ENCODE assay signal across 12 mouse cellular contexts in the genomic region with DNA sequence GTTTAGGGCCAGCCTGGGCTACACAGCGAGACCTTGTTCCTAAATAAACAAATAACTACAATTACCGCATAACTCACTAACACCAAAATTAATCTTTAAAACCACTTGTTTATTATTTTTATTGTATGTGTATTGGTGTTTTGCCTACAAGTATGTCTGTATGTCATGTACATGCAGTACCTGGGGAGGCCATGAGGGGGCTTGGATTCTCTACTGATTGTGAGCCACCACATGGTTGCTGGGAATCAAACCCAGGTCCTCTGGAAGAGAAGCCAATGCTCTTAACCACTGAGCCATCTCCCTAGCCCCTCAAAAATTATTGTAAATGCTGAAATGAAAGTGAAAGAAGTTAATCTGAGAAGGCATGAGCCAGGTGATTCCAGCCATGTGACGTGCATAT.
DNase-seq lines count a peak whose midpoint lies in the region; ATAC-seq and TF ChIP-seq lines count a peak whose summit lies in the region.
"Had no signal": no experiment of that assay in that cellular context is flagged by ENCODE, and none has a peak within 500 bp of the region (broad histone marks: within the 10 kb centered on the region; RNA-seq: fewer than 3 reads in every experiment).

No protein-coding gene starts in this region.

- peak; percentile 44 for TF ChIP-seq CTCF in intestine, postnatal 0 days (IDR thresholded peaks at IDR 0.05; ENCODE audit: low read depth)
- TF ChIP-seq CTCF in CH12.LX (conservative IDR thresholded peaks at IDR 0.05 in 1 of 2, IDR thresholded peaks at IDR 0.05 in 1 of 2; ENCODE audit: low read depth in 2 of 2, low read length in 2 of 2), result peak; percentile 18 to 34; a peak in 3 of 4 replicates

- no peaks in the 10 kb centered on the region for H3K4me1 ChIP-seq in intestine, postnatal 0 days (replicated peaks; ENCODE audit: control insufficient read depth, insufficient read depth, low read length)
- H3K4me1 ChIP-seq in intestine, embryonic 16.5 days (ENCODE audit: control insufficient read depth, insufficient read depth, low read length), result no peaks in the 10 kb centered on the region
- H3K4me1 ChIP-seq in CH12.LX (ENCODE audit: control insufficient read depth in 1 of 2, insufficient read depth in 2 of 2), result peaks cover 8 to 13% of the 10 kb centered on the region in 2 experiments
- no peaks in the 10 kb centered on the region for H3K4me1 ChIP-seq in forebrain, embryonic 12.5 days

- H3K9ac ChIP-seq in intestine, postnatal 0 days (ENCODE audit: low read depth, low read length), result no peak overlapping the region
- H3K9ac ChIP-seq in intestine, embryonic 16.5 days (ENCODE audit: low read depth, low read length), result no peak overlapping the region
- no peak overlapping the region for H3K9ac ChIP-seq in CH12.LX (ENCODE audit: insufficient read depth, low read depth)
- H3K9ac ChIP-seq in forebrain, embryonic 12.5 days, result no peak overlapping the region

- in situ Hi-C loops in CH12.LX (cut with MboI; ENCODE audit: low pct_ligation_motif_present, low pct_unique_long_range_greater_than_20kb, low sequenced_read_pairs), result no loop called here

- H3K27me3 ChIP-seq in intestine, postnatal 0 days (replicated peaks; ENCODE audit: control insufficient read depth, insufficient read depth, low read length), result no peaks in the 10 kb centered on the region
- no peaks in the 10 kb centered on the region for H3K27me3 ChIP-seq in intestine, embryonic 16.5 days (replicated peaks; ENCODE audit: control insufficient read depth, insufficient read depth, low read length)
- peaks cover 17% of the 10 kb centered on the region for H3K27me3 ChIP-seq in CH12.LX (replicated peaks)
- H3K27me3 ChIP-seq in forebrain, embryonic 12.5 days, result no peaks in the 10 kb centered on the region

- ATAC-seq in intestine, postnatal 0 days, result no peak
- ATAC-seq in intestine, embryonic 16.5 days, result no peak
- ATAC-seq in forebrain, embryonic 12.5 days (ENCODE audit: low FRiP score), result no peak
- ATAC-seq in cerebellum, adult (ENCODE audit: insufficient number of reproducible peaks, low FRiP score, low TSS enrichment), result no peak
- ATAC-seq: forebrain, embryonic 14.5 days had no signal

- WGBS in intestine, postnatal 0 days, result 92% methylated on average over 3 of the region's 3 CpGs
- 97% methylated on average over 3 of the region's 3 CpGs for WGBS in intestine, embryonic 16.5 days
- 95% methylated on average over 3 of the region's 3 CpGs for WGBS in forebrain, embryonic 12.5 days

- H3K79me2 ChIP-seq in CH12.LX (replicated peaks; ENCODE audit: control insufficient read depth, extremely low read depth, insufficient read depth, poor library complexity, severe bottlenecking), result no peaks in the 10 kb centered on the region

- no peak overlapping the region for H3K4me3 ChIP-seq in intestine, postnatal 0 days (ENCODE audit: low read depth, low read length)
- H3K4me3 ChIP-seq in intestine, embryonic 16.5 days (ENCODE audit: low read length), result no peak overlapping the region
- no peak overlapping the region for H3K4me3 ChIP-seq in CH12.LX (replicated peaks in 1 of 3; ENCODE audit: low read depth in 2 of 3, low read length in 2 of 3, poor library complexity in 1 of 3)
- no peak overlapping the region for H3K4me3 ChIP-seq in forebrain, embryonic 12.5 days (replicated peaks)

- no peak overlapping the region for H3K4me2 ChIP-seq in intestine, postnatal 0 days (replicated peaks; ENCODE audit: low read depth)
- H3K4me2 ChIP-seq in intestine, embryonic 16.5 days (ENCODE audit: low read depth, low read length), result no peak overlapping the region
- H3K4me2 ChIP-seq in CH12.LX (ENCODE audit: insufficient read depth, low read depth, poor library complexity, severe bottlenecking), result no peak overlapping the region; the same call in 1 of the 2 replicates
- no peak overlapping the region for H3K4me2 ChIP-seq in forebrain, embryonic 12.5 days
- H3K4me2 ChIP-seq: midbrain, embryonic 11.5 days had no signal

- TF ChIP-seq EP300 in CH12.LX (IDR thresholded peaks at IDR 0.05; ENCODE audit: low read length), result no peak

- peak; percentile 19 for TF ChIP-seq RAD21 in CH12.LX (IDR thresholded peaks at IDR 0.05; ENCODE audit: low read depth, low read length)

- dilution Hi-C loops in CH12.LX (cut with MboI; ENCODE audit: extremely low pct_ligation_motif_present, extremely low pct_unique_long_range_greater_than_20kb, low sequenced_read_pairs), result no loop called here

- no peaks in the 10 kb centered on the region for H3K9me3 ChIP-seq in intestine, postnatal 0 days (ENCODE audit: control insufficient read depth)
- H3K9me3 ChIP-seq in intestine, embryonic 16.5 days (ENCODE audit: control insufficient read depth, low read length), result no peaks in the 10 kb centered on the region
- H3K9me3 ChIP-seq in CH12.LX (replicated peaks; ENCODE audit: low read length), result peaks cover 5% of the 10 kb centered on the region
- no peaks in the 10 kb centered on the region for H3K9me3 ChIP-seq in forebrain, embryonic 12.5 days

- TF ChIP-seq POLR2A in CH12.LX (IDR thresholded peaks at IDR 0.05; ENCODE audit: low read depth, low read length), result no peak

- H3K27ac ChIP-seq in intestine, postnatal 0 days (ENCODE audit: low read depth, low read length), result no peak overlapping the region
- no peak overlapping the region for H3K27ac ChIP-seq in intestine, embryonic 16.5 days (ENCODE audit: low read length)
- H3K27ac ChIP-seq in CH12.LX (ENCODE audit: insufficient read depth, low read depth), result no peak overlapping the region
- no peak overlapping the region for H3K27ac ChIP-seq in forebrain, embryonic 12.5 days

- peak; percentile 7 for DNase-seq in lung, postnatal 10 days
- DNase-seq in lung, postnatal 4 days, result no peak
- no peak for DNase-seq in CH12.LX (ENCODE audit: extremely low read depth)
- DNase-seq in induced T-regulatory cell, adult 2 months (ENCODE audit: low read depth), result peak; percentile 13
- DNase-seq: cerebellum, adult 18-20 months; lung, postnatal 14 days had no signal

- H3K36me3 ChIP-seq in intestine, postnatal 0 days (ENCODE audit: control insufficient read depth, insufficient read depth), result no peaks in the 10 kb centered on the region
- H3K36me3 ChIP-seq in intestine, embryonic 16.5 days (ENCODE audit: control insufficient read depth, insufficient read depth, low read length), result no peaks in the 10 kb centered on the region
- H3K36me3 ChIP-seq in CH12.LX (replicated peaks in 1 of 2; ENCODE audit: control insufficient read depth in 1 of 2, insufficient read depth in 1 of 2, low read length in 1 of 2), result no peaks in the 10 kb centered on the region
- H3K36me3 ChIP-seq in forebrain, embryonic 12.5 days (replicated peaks), result no peaks in the 10 kb centered on the region

TF ChIP-seq in CH12.LX, 34 proteins besides CTCF, POLR2A, EP300 and RAD21:
- TF ChIP-seq ZKSCAN1 (IDR thresholded peaks at IDR 0.05; ENCODE audit: borderline replicate concordance, low read depth, low read length), result no peak
- no peak for TF ChIP-seq NELFE (IDR thresholded peaks at IDR 0.05; ENCODE audit: low read depth, low read length)
- TF ChIP-seq RCOR1 (conservative IDR thresholded peaks at IDR 0.05; ENCODE audit: low read depth, low read length), result no peak
- TF ChIP-seq USF1 (IDR thresholded peaks at IDR 0.05; ENCODE audit: low read depth, low read length), result no peak
- TF ChIP-seq MAX (IDR thresholded peaks at IDR 0.05; ENCODE audit: low read length), result no peak

Comparison
In these comparisons a context has a peak if more than half of its experiments do, and no peak if none do; other contexts are left out.
1. DNase-seq: peak in lung, postnatal 10 days (single experiment) and induced T-regulatory cell, adult 2 months (single experiment); none in lung, postnatal 4 days (0 of 2) and CH12.LX (single experiment).